Mouse (Mus musculus) MEL (cell line): ENCODE data around the gene Tmem177. TPM values are rescaled to one million over a fixed set of nuclear protein-coding genes. Genes with fewer than 3 reads are reported as not detected.
A peak's percentile ranks its signal among the peaks of the same experiment; 100 is the strongest.

ENCODE experiments used
- DNase-seq: peaks from one replicate; pipeline ENCODE4 v3.0.0; 2011; ENCODE audit warnings: low read depth, low spot score
- H3K27ac ChIP-seq: 2 replicates; pipeline ENCODE4 v1.5.1; 2012; ENCODE audit warnings: low read depth, mild to moderate bottlenecking, control low read depth, low read length, moderate library complexity; ENCODE audit not compliant: control insufficient read depth
- H3K27me3 ChIP-seq, 2 experiments: fragments of 150-350 bp in 1 of 2; sonication (generic) in 1 of 2; 2 replicates each; pipeline ENCODE4 v1.6.1; 2012; ENCODE audit warnings: low read length in 2 of 2, mild to moderate bottlenecking in 2 of 2, improper control_type of control experiment in 1 of 2, moderate library complexity in 1 of 2; ENCODE audit not compliant: insufficient read depth in 2 of 2, control insufficient read depth in 1 of 2
- H3K36me3 ChIP-seq, 2 experiments: 2 replicates each; pipeline ENCODE4 v1.6.1; 2012 to 2014; ENCODE audit warnings: low read length in 2 of 2, improper control_type of control experiment in 1 of 2, inconsistent platforms in 1 of 2, mild to moderate bottlenecking in 1 of 2; ENCODE audit not compliant: insufficient read depth in 2 of 2, control insufficient read depth in 1 of 2
- H3K4me1 ChIP-seq, 2 experiments: fragments of 150-350 bp in 1 of 2; sonication (generic) in 1 of 2; 2 replicates each; pipeline ENCODE4 v1.6.1; 2012; ENCODE audit warnings: low read length in 2 of 2, improper control_type of control experiment in 1 of 2, mild to moderate bottlenecking in 1 of 2; ENCODE audit not compliant: insufficient read depth in 2 of 2, control insufficient read depth in 1 of 2
- H3K4me3 ChIP-seq, 2 experiments: fragments of 150-350 bp in 1 of 2; sonication (generic) in 1 of 2; 2 replicates each; pipeline ENCODE4 v1.5.1; 2012; ENCODE audit warnings: low read depth in 2 of 2, low read length in 2 of 2, mild to moderate bottlenecking in 2 of 2, moderate library complexity in 2 of 2, control low read depth in 1 of 2, improper control_type of control experiment in 1 of 2; ENCODE audit not compliant: control insufficient read depth in 1 of 2, insufficient read depth in 1 of 2
- H3K79me2 ChIP-seq: 2 replicates; pipeline ENCODE4 v1.6.1; 2012; ENCODE audit warnings: mild to moderate bottlenecking, low read length, moderate library complexity; ENCODE audit not compliant: control insufficient read depth, poor library complexity, insufficient read depth
- H3K9ac ChIP-seq: 2 replicates; pipeline ENCODE4 v1.6.1; 2012; ENCODE audit warnings: low read depth, mild to moderate bottlenecking, control low read depth, low read length, moderate library complexity; ENCODE audit not compliant: control insufficient read depth, poor library complexity, severe bottlenecking
- H3K9me3 ChIP-seq: fragments of 150-350 bp; sonication (generic); replicated peaks from 2 replicates; pipeline ENCODE4 v1.6.1; 2012; ENCODE audit warnings: mild to moderate bottlenecking, low read length, improper control_type of control experiment, moderate library complexity; ENCODE audit not compliant: insufficient read depth
- BHLHE40 ChIP-seq: IDR thresholded peaks from 2 replicates; pipeline ENCODE4 v1.6.1; 2012; ENCODE audit warnings: low read depth, mild to moderate bottlenecking, inconsistent platforms, low read length, improper control_type of control experiment, borderline replicate concordance
- CHD1 ChIP-seq: IDR thresholded peaks from 2 replicates; pipeline ENCODE4 v1.6.1; 2012; ENCODE audit warnings: low read depth, mild to moderate bottlenecking, inconsistent platforms, low read length, improper control_type of control experiment
- CHD2 ChIP-seq: IDR thresholded peaks from 2 replicates; pipeline ENCODE4 v1.6.1; 2011; ENCODE audit warnings: low read length, improper control_type of control experiment
- CTCF ChIP-seq, 3 experiments: IDR thresholded peaks in 2 of 3; conservative IDR thresholded peaks in 1 of 3; 2 replicates each; pipeline ENCODE4 v1.5.1; 2011 to 2012; ENCODE audit warnings: low read length in 3 of 3, low read depth in 2 of 3, mild to moderate bottlenecking in 2 of 3, improper control_type of control experiment in 1 of 3, inconsistent platforms in 1 of 3, mixed read lengths in 1 of 3, moderate library complexity in 1 of 3; ENCODE audit not compliant: control insufficient read depth in 1 of 3, insufficient read depth in 1 of 3, poor library complexity in 1 of 3, severe bottlenecking in 1 of 3
- ELF1 ChIP-seq: IDR thresholded peaks from 2 replicates; pipeline ENCODE4 v1.6.1; 2014; ENCODE audit warnings: low read depth, mild to moderate bottlenecking, inconsistent platforms, low read length, improper control_type of control experiment, moderate library complexity
- EP300 ChIP-seq, 2 experiments: IDR thresholded peaks; 2 replicates each; pipeline ENCODE4 v1.6.1; 2011; ENCODE audit warnings: improper control_type of control experiment in 2 of 2, low read length in 2 of 2, low read depth in 1 of 2, mild to moderate bottlenecking in 1 of 2
- ETS1 ChIP-seq: IDR thresholded peaks from 2 replicates; pipeline ENCODE4 v1.6.1; 2012; ENCODE audit warnings: low read depth, mild to moderate bottlenecking, inconsistent platforms, low read length, improper control_type of control experiment, moderate library complexity
- GABPA ChIP-seq: IDR thresholded peaks from 2 replicates; pipeline ENCODE4 v1.6.1; 2012; ENCODE audit warnings: low read depth, mild to moderate bottlenecking, inconsistent platforms, low read length, improper control_type of control experiment, moderate library complexity
- GATA1 ChIP-seq: IDR thresholded peaks from 2 replicates; pipeline ENCODE4 v1.6.1; 2011; ENCODE audit warnings: low read depth, low read length, improper control_type of control experiment
- HCFC1 ChIP-seq: IDR thresholded peaks from 2 replicates; pipeline ENCODE4 v1.6.1; 2012; ENCODE audit warnings: low read depth, mild to moderate bottlenecking, inconsistent platforms, low read length, improper control_type of control experiment, moderate library complexity
- MAFK ChIP-seq: IDR thresholded peaks from 2 replicates; pipeline ENCODE4 v1.6.1; 2011; ENCODE audit warnings: low read depth, mild to moderate bottlenecking, low read length, improper control_type of control experiment, borderline replicate concordance
- MAZ ChIP-seq: IDR thresholded peaks from 2 replicates; pipeline ENCODE4 v1.6.1; 2012; ENCODE audit warnings: low read depth, mild to moderate bottlenecking, inconsistent platforms, low read length, improper control_type of control experiment
- MEF2A ChIP-seq: IDR thresholded peaks from 2 replicates; pipeline ENCODE4 v1.6.1; 2014; ENCODE audit warnings: low read depth, mild to moderate bottlenecking, inconsistent platforms, low read length, improper control_type of control experiment; ENCODE audit not compliant: poor library complexity, insufficient replicate concordance, severe bottlenecking; ENCODE audit errors: extremely low read depth
- MYB ChIP-seq: IDR thresholded peaks from 2 replicates; pipeline ENCODE4 v1.6.1; 2011; ENCODE audit warnings: mild to moderate bottlenecking, low read depth, low read length, improper control_type of control experiment
- MYC ChIP-seq: IDR thresholded peaks from 2 replicates; pipeline ENCODE4 v1.6.1; 2011; ENCODE audit warnings: low read depth, mild to moderate bottlenecking, low read length, improper control_type of control experiment, moderate library complexity
- NELFE ChIP-seq: IDR thresholded peaks from 2 replicates; pipeline ENCODE4 v1.6.1; 2011; ENCODE audit warnings: low read depth, low read length, improper control_type of control experiment
- NRF1 ChIP-seq: IDR thresholded peaks from 2 replicates; pipeline ENCODE4 v1.6.1; 2014; ENCODE audit warnings: low read depth, mild to moderate bottlenecking, inconsistent platforms, low read length, improper control_type of control experiment, moderate library complexity; ENCODE audit not compliant: poor library complexity, insufficient read depth, severe bottlenecking
- POLR2AphosphoS2 ChIP-seq: IDR thresholded peaks from 2 replicates; pipeline ENCODE4 v1.6.1; 2011; ENCODE audit warnings: low read length, improper control_type of control experiment
- POLR2AphosphoS5 ChIP-seq: IDR thresholded peaks from 2 replicates; pipeline ENCODE4 v1.6.1; 2012; ENCODE audit warnings: low read depth, borderline replicate concordance, mild to moderate bottlenecking, inconsistent platforms, low read length, moderate library complexity, mixed read lengths
- RAD21 ChIP-seq: IDR thresholded peaks from 2 replicates; pipeline ENCODE4 v1.6.1; 2011; ENCODE audit warnings: mild to moderate bottlenecking, low read depth, low read length, improper control_type of control experiment
- RCOR1 ChIP-seq: IDR thresholded peaks from 2 replicates; pipeline ENCODE4 v1.6.1; 2012; ENCODE audit warnings: low read depth, mild to moderate bottlenecking, inconsistent platforms, low read length, improper control_type of control experiment
- SIN3A ChIP-seq: IDR thresholded peaks from 2 replicates; pipeline ENCODE4 v1.6.1; 2012; ENCODE audit warnings: low read length, improper control_type of control experiment, inconsistent platforms
- SMC3 ChIP-seq: IDR thresholded peaks from 2 replicates; pipeline ENCODE4 v1.6.1; 2011; ENCODE audit warnings: low read depth, low read length, improper control_type of control experiment
- TBP ChIP-seq: IDR thresholded peaks from 2 replicates; pipeline ENCODE4 v1.8.0; 2011; ENCODE audit warnings: low read depth, low read length, improper control_type of control experiment
- TCF12 ChIP-seq: IDR thresholded peaks from 2 replicates; pipeline ENCODE4 v1.6.1; 2014; ENCODE audit warnings: low read depth, mild to moderate bottlenecking, inconsistent platforms, low read length, improper control_type of control experiment, moderate library complexity
- ZC3H11A ChIP-seq: IDR thresholded peaks from 2 replicates; pipeline ENCODE4 v1.6.1; 2012; ENCODE audit warnings: low read depth, mild to moderate bottlenecking, inconsistent platforms, low read length, improper control_type of control experiment
- ZMIZ1 ChIP-seq: IDR thresholded peaks from 2 replicates; pipeline ENCODE4 v1.6.1; 2012; ENCODE audit warnings: low read depth, mild to moderate bottlenecking, inconsistent platforms, low read length, improper control_type of control experiment, moderate library complexity
- ZNF384 ChIP-seq: IDR thresholded peaks from 2 replicates; pipeline ENCODE4 v1.6.1; 2012; ENCODE audit warnings: low read depth, mild to moderate bottlenecking, inconsistent platforms, low read length, improper control_type of control experiment
- polyA plus RNA-seq, 2 experiments: library from polyadenylated mRNA; stranded (reverse) in 1 of 2; unstranded in 1 of 2; fragments of >175 nt in 1 of 2; fragments of >200 nt in 1 of 2; gene quantifications; 2 replicates each; pipeline versions ENCODE4 v1.2.1 to v1.2.4; 2012; ENCODE audit warnings: low replicate concordance in 2 of 2, low read depth in 1 of 2; ENCODE audit not compliant: insufficient read length in 2 of 2, insufficient read depth in 1 of 2, missing spikeins in 1 of 2
- total RNA-seq: library from RNA; depleted of rRNA; stranded (reverse); fragments of 300-350 nt; gene quantifications from 2 replicates; pipeline ENCODE4 v1.2.3, GENCODE M21; 2012

Tmem177 gene
- total and polyA plus RNA-seq, 3 experiments, result 6.0 to 7.5 TPM; not detected in 1

- Histone ChIP-seq H3K36me3 (no peaks in the 10 kb centered on the region), H3K27ac (no peak overlapping the region), H3K27me3 (no peaks in the 10 kb centered on the region)
- TF ChIP-seq POLR2AphosphoS2, result no peak
- TF ChIP-seq ETS1, result no peak
- TF ChIP-seq MAFK, result no peak
- no peak for TF ChIP-seq POLR2AphosphoS5
- no peak for TF ChIP-seq HCFC1
- TF ChIP-seq CHD1, result no peak
- no peak for TF ChIP-seq SMC3
- no peak for TF ChIP-seq ZNF384
- TF ChIP-seq GABPA, result no peak
- TF ChIP-seq, all 39 proteins: peak for 0
- no peak overlapping the region for H3K9ac ChIP-seq
- no peak overlapping the region for H3K4me3 ChIP-seq
- H3K4me1 ChIP-seq, result no peaks in the 10 kb centered on the region
- no peaks in the 10 kb centered on the region for H3K9me3 ChIP-seq
- H3K79me2 ChIP-seq, result no peaks in the 10 kb centered on the region
- no peak for DNase-seq
Measured at GRCm38 (mm10) chr1:119899195-119900123, 13.5 kb downstream of the Tmem177 start.

GRCm38 (mm10) chr1:119894936-119895335, 18.1 kb downstream of the Tmem177 start:
- H3K9me3 ChIP-seq, result no peaks in the 10 kb centered on the region
- H3K9ac ChIP-seq, result no peak overlapping the region
- DNase-seq, result peak; percentile 72
- no peak overlapping the region for H3K27ac ChIP-seq
- H3K4me3 ChIP-seq, result no peak overlapping the region
- no peaks in the 10 kb centered on the region for H3K36me3 ChIP-seq
- H3K4me1 ChIP-seq, result no peaks in the 10 kb centered on the region; a peak in 1 of 4 replicates
- TF ChIP-seq ZC3H11A (peak; percentile 74), GATA1 (no peak), ZNF384 (0 out of 2 replicates have a peak, but pooled peaks have one; percentile 22), HCFC1 (no peak), ELF1 (0 out of 2 replicates have a peak, but pooled peaks have one; percentile 13), MAFK (no peak), ZMIZ1 (no peak), RCOR1 (no peak), CTCF (IDR thresholded peaks at IDR 0.05 in 2 of 3, conservative IDR thresholded peaks at IDR 0.05 in 1 of 3; ENCODE audit: control insufficient read depth in 1 of 3, insufficient read depth in 1 of 3, low read depth in 2 of 3, low read length in 3 of 3, poor library complexity in 1 of 3, severe bottlenecking in 1 of 3) (peak; percentile 89 to 98 (median 93)), TBP (no peak), EP300 (IDR thresholded peaks at IDR 0.05; ENCODE audit: low read depth in 1 of 2, low read length in 2 of 2) (no peak), MEF2A (no peak), SMC3 (peak; percentile 91), CHD1 (no peak), NRF1 (no peak), RAD21 (peak; percentile 79), MYC (no peak), NELFE (no peak), MYB (no peak), TCF12 (no peak), BHLHE40 (no peak), SIN3A (no peak), MAZ (no peak), CHD2 (no peak)
- no peaks in the 10 kb centered on the region for H3K79me2 ChIP-seq
- H3K27me3 ChIP-seq, result no peaks in the 10 kb centered on the region
